Mouse (Mus musculus) retina, adult 2 months (tissue): ENCODE data around the gene Rexo4.

Source experiments
- DNase-seq: peaks from one replicate; pipeline ENCODE4 v3.0.0-alpha.2; 2012; ENCODE audit warnings: low read depth, low spot score

The Rexo4 gene

DNA sequence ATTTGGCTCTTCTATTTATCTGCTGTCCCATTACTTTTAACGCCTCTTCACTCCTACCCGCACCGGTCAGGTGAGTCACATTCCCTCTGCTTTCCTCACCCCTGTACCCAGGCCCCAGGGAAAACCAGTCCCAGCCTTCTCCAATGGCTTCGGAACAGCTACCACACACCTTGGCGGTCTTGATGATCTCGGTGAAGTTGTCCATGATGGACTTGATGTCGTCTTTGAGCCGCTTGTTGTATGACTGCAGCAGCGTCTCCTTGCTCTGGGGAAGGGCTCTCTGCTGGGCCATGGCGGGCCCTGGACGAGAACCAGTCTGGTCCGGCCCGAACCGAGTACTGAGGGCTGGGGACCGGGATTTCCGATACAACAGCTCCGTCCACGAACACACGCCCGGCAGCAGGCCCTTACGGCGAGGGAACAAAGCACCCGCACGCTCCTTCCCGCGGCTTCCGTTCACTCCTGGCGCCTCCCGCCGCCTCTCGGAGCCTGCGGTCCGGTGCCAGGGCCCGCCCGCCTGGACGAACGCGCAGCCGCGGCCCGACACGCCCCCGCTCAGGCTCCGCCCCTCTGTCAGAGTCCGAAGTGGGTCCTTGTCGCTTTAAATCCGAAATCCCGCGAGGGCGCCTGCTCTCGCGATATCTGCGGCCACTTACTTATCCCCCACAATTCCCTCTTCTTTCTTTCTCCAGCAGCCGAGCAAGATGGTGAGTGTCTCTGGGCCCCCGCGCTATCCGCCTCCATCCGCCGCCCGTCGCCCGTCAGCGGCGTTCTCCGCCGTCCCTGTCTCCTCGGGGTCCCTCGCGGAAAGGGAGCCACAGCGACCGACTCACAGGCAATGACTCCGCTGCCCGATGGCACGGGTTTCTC lies 53.8 kb downstream of the Rexo4 start, which contains the start of the genes Med22 and Rpl7a:
TSS of gene Med22 (minus strand) at position 554 of the 870 bp plus-strand sequence.
TSS of gene Rpl7a (plus strand) at position 641 of the 870 bp plus-strand sequence.
- DNase-seq = peak; percentile 98

- no peak for DNase-seq
Measured at GRCm38 (mm10) chr2:26909387-26909784, 54.8 kb downstream of the Rexo4 start.

GRCm38 (mm10) chr2:26908710-26909386 lies 55.3 kb downstream of the Rexo4 start:
- no peak for DNase-seq

DNA sequence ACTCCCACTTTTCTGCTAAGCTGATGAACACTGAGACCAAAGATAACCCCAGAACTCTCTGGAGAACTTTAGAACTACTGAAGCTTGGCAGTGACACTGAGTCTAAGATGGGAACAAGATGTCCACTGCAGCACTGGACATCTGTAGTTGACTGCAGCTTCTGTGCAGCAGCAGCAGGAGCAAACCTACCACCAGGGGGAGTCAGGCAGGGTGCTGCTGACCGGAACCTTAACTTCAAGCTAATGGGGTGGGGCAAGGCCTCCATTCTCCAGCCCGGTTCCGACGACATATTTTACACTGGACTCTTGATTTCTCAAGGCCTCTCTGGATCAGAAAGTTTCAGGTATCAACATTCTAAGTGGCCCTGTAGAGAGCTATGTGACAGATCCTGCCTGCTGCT lies 57.1 kb downstream of the Rexo4 start:
- no peak for DNase-seq

GRCm38 (mm10) chr2:26906431-26906830 lies 57.8 kb downstream of the Rexo4 start:
- no peak for DNase-seq

- DNase-seq = no peak
Measured at GRCm38 (mm10) chr2:26905936-26906335, 58.2 kb downstream of the Rexo4 start.
